Mouse (Mus musculus): ENCODE results near the gene Aox1. TPM values are rescaled to one million over a fixed set of nuclear protein-coding genes. Genes with fewer than 3 reads are reported as not detected.
"Not testable (repeated sequence)": the region's sequence is repeated elsewhere in the genome, so short reads cannot be mapped to it uniquely, and the experiment has no call there.

Gene Aox1
- polyA plus RNA-seq, 1 experiment from 2014 or later, result 0.07 TPM

DNA sequence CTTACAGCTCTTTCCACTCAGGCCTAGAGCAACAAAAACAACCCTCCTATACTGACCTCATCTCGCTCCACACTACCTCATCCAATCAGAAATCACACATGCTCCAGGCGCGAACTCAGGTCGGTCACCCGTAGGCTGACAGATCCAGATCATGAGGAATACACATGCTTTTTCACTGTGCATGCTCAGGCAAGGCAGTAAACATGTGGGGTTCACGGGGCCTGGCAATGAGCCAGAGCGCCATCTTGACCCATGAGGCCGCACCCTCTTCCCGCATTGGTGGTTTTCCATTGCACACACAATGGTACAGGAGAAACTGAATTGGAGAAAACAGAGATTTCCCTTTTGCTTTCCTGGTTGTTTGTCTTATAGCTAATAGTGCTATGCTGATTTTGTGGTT, 7.6 kb downstream of the Aox1 start:
- ATAC-seq; H3K36me3 ChIP-seq; H3K9ac ChIP-seq; H3K27me3 ChIP-seq (replicated peaks); H3K9me3 ChIP-seq (replicated peaks); H3K4me2 ChIP-seq; H3K27ac ChIP-seq; H3K4me3 ChIP-seq; H3K4me1 ChIP-seq: not testable (repeated sequence)
- WGBS (ENCODE audit: insufficient replicate concordance), result 82% methylated on average over 9 of the region's 9 CpGs

DNA sequence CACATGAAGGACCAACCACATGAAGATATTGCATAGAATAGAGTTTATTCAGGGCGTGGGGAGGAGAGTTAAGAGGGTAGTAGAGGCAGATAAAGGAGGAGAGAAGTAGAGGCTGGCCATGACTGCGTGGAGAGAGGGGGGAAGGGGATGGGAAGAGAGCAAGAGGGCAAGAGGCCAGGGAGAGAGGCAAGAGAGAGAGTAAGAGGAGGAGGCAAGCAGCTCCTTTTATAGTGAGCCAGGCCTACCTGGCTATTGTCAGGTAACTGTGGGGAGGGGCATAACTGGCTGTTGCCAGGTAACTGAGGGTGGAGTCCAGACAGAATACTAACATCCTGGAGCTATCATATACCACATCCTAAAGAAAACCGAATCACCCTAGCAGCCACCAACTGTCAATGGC, 15.3 kb downstream of the Aox1 start:
- H3K27ac ChIP-seq, result no peak overlapping the region
- 42% methylated on average over 3 of the region's 3 CpGs for WGBS (ENCODE audit: insufficient replicate concordance)
- no peak overlapping the region for H3K4me3 ChIP-seq
- no peaks in the 10 kb centered on the region for H3K27me3 ChIP-seq (replicated peaks)
- H3K36me3 ChIP-seq, result no peaks in the 10 kb centered on the region
- no peaks in the 10 kb centered on the region for H3K4me1 ChIP-seq
- no peaks in the 10 kb centered on the region for H3K9me3 ChIP-seq (replicated peaks)
- H3K4me2 ChIP-seq, result no peak overlapping the region
- ATAC-seq, result no peak
- no peak overlapping the region for H3K9ac ChIP-seq

DNA sequence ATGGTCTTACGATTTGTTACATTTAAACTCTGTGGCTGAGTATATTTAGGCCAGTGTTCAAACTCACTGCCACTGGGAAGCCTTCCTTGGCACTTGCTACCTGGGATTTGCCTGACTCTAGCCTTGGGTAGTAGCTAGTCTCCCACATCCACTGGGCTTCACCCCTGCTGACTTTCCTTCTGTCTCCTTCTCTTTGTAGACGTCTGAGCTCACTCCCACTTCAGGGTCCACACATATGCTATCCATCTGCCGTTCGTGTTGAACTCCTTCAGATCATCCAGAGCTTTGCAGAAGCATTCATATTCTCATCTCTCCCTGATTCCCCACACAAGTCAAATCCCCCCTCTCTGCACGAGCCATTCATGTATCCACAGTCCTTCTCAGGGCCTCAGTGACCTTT, 15.8 kb downstream of the Aox1 start:
- no peak for ATAC-seq
- Histone ChIP-seq H3K4me1 (no peaks in the 10 kb centered on the region), H3K4me2 (no peak overlapping the region), H3K4me3 (no peak overlapping the region), H3K9me3 (replicated peaks) (no peaks in the 10 kb centered on the region), H3K36me3 (no peaks in the 10 kb centered on the region), H3K27ac (no peak overlapping the region), H3K9ac (no peak overlapping the region), H3K27me3 (replicated peaks) (no peaks in the 10 kb centered on the region)
- 63% methylated on average over 5 of the region's 5 CpGs for WGBS (ENCODE audit: insufficient replicate concordance)

DNA sequence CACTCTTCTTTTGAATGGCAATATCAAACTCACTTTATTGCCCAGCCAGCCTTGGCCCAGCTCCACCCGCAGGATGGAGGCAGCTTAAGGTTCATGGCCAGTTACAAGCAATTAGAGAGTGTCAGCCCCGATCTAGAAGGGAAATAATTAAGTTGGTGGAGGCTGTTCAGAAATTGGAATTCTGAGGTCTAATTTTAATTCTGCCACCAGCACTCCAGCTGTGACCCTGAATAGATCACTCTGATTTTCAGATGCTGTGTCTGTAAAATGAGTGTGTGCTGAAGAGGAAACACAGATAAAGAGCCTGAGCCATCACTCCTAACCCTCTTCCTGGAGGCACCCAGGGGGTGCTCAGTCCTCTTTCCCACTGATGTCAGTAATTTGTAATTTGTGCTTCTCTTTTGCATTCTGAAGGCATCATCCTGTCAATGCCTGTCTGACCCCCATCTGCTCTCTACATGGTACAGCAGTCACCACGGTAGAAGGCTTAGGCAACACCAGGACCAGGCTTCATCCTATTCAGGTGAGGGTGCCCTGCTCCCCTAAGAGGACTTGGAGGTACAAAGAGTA, 17.1 kb downstream of the Aox1 start:
- no peak for ATAC-seq
- H3K9ac ChIP-seq, result no peak overlapping the region
- no peaks in the 10 kb centered on the region for H3K4me1 ChIP-seq
- no peak overlapping the region for H3K4me3 ChIP-seq
- no peaks in the 10 kb centered on the region for H3K36me3 ChIP-seq
- H3K4me2 ChIP-seq, result no peak overlapping the region
- H3K9me3 ChIP-seq (replicated peaks), result no peaks in the 10 kb centered on the region
- no peaks in the 10 kb centered on the region for H3K27me3 ChIP-seq (replicated peaks)
- WGBS (ENCODE audit: insufficient replicate concordance), result 60% methylated on average over 3 of the region's 3 CpGs
- H3K27ac ChIP-seq, result no peak overlapping the region

DNA sequence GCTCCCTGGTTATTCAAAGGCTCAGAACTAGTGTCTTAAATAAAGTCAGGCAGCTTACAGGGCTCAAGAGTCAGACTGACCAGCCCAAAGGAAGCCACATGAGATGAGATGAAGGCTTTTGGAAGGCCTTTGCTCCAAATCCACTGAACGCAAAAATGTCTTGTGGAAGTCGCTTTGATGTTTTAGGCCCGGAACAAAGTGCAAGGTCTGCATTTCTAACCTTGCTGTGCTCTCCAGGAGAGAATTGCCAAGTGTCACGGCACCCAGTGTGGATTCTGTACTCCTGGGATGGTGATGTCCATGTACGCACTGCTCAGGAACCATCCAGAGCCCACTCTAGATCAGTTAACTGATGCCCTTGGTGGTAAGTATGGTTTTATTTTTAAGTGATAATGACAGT, 19.4 kb downstream of the Aox1 start:
- Histone ChIP-seq H3K27me3 (replicated peaks) (no peaks in the 10 kb centered on the region), H3K9me3 (replicated peaks) (no peaks in the 10 kb centered on the region), H3K4me1 (no peaks in the 10 kb centered on the region), H3K36me3 (no peaks in the 10 kb centered on the region), H3K4me3 (no peak overlapping the region), H3K27ac (no peak overlapping the region), H3K9ac (no peak overlapping the region), H3K4me2 (no peak overlapping the region)
- ATAC-seq, result no peak
- WGBS (ENCODE audit: insufficient replicate concordance), result 67% methylated on average over 5 of the region's 5 CpGs

DNA sequence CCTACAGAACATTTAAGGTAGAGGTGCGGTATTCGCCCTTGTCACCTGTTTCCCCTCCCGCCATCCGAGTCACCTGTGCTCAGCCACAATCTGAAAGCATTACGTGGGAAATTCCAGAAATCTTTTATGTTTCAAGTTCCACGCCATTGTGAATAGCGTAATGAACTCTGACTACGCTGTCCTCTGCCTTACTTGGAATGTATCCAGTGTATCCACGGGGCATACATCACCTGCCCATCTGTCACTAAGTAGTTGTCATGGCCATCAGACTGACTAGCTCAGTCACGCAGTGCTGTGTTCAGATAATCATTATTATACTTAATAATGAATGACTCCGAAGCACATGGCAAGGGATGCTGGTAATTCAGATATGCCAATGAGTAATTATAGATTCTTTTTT, 25.9 kb downstream of the Aox1 start:
- Histone ChIP-seq H3K9ac (no peak overlapping the region), H3K27me3 (replicated peaks) (no peaks in the 10 kb centered on the region), H3K4me2 (no peak overlapping the region), H3K4me1 (no peaks in the 10 kb centered on the region), H3K9me3 (replicated peaks) (no peaks in the 10 kb centered on the region), H3K36me3 (no peaks in the 10 kb centered on the region), H3K4me3 (no peak overlapping the region), H3K27ac (no peak overlapping the region)
- ATAC-seq, result no peak
- WGBS (ENCODE audit: insufficient replicate concordance), result 79% methylated on average over 11 of the region's 11 CpGs

DNA sequence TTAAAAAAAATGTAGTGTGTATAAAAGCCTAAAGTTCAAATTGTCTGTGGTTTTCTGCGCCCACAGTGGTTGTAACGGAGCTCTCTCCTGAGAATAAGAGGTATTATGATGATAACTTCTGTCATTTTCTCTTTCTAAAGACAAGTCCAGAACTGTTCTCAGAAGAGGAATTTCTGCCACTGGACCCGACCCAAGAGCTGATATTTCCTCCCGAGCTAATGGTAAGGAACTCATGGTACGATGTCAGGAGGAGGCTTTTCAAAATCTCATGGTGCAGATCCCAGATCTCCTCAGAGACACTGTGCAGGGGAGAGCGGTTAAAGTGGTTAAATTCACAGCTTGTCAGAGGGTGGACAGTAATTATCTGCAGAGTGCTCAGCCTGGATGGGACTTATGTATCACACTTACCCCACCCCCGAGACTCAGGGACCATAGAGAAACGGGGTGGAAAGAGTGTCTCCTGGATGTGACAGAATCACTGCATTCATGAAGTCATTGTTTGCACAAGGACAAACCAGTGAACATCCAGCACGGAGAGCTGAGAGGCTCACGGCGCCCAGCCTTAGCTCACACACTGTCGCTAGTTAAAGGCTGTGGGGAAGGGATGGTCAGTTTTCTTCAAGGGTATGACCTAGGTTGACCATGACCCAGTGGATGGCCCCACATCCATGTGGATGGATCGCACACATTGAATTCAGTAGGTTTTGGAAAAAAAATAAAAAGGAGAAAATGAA, 26.5 kb downstream of the Aox1 start:
- no peaks in the 10 kb centered on the region for H3K4me1 ChIP-seq
- no peaks in the 10 kb centered on the region for H3K9me3 ChIP-seq (replicated peaks)
- no peak overlapping the region for H3K4me3 ChIP-seq
- 74% methylated on average over 13 of the region's 13 CpGs for WGBS (ENCODE audit: insufficient replicate concordance)
- no peak overlapping the region for H3K4me2 ChIP-seq
- no peaks in the 10 kb centered on the region for H3K27me3 ChIP-seq (replicated peaks)
- no peaks in the 10 kb centered on the region for H3K36me3 ChIP-seq
- no peak for ATAC-seq
- H3K27ac ChIP-seq, result no peak overlapping the region
- no peak overlapping the region for H3K9ac ChIP-seq

DNA sequence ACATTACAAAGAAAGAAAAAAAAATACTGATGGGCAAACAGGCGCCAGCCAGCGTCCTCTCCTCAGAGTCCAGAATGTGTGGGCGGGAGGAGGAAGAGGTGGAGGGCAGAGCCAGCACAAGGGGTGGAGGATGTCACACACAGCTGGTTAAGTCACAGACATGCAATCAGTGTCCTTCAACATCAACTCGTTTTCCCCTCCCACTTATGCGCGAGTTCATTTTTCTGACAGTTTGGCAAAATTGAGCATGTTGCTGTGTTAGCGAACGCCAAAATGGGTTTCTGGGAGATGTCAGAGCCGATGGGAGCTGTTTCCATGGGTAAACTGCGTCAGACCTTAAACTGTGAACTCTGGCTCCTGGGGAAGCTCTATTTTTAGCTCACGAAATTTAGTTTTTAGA, 27.2 kb downstream of the Aox1 start:
- Histone ChIP-seq H3K9ac (no peak overlapping the region), H3K4me2 (no peak overlapping the region), H3K9me3 (replicated peaks) (no peaks in the 10 kb centered on the region), H3K4me1 (no peaks in the 10 kb centered on the region), H3K27me3 (replicated peaks) (no peaks in the 10 kb centered on the region), H3K4me3 (no peak overlapping the region), H3K27ac (no peak overlapping the region), H3K36me3 (no peaks in the 10 kb centered on the region)
- no peak for ATAC-seq
- WGBS (ENCODE audit: insufficient replicate concordance), result 72% methylated on average over 11 of the region's 11 CpGs

DNA sequence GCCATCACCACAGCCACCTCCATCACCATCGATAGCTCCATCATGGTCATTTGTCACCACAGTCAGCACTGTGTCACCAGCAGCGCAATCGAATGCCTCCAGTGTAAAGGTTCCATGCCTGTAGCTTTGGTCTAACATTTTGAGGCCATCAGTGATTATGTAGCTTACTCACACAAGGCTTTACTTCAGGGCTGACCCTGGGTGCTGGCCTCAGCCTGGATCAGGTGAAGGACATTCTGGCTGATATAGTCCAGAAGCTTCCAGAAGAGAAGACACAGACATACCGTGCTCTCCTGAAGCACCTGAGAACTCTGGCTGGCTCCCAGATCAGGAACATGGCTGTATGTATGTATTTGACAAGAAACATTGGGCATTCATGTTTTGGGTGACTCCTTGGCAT, 29.1 kb downstream of the Aox1 start:
- no peak overlapping the region for H3K4me2 ChIP-seq
- no peak overlapping the region for H3K9ac ChIP-seq
- no peak overlapping the region for H3K4me3 ChIP-seq
- no peaks in the 10 kb centered on the region for H3K27me3 ChIP-seq (replicated peaks)
- ATAC-seq, result no peak
- H3K27ac ChIP-seq, result no peak overlapping the region
- no peaks in the 10 kb centered on the region for H3K36me3 ChIP-seq
- H3K9me3 ChIP-seq (replicated peaks), result no peaks in the 10 kb centered on the region
- no peaks in the 10 kb centered on the region for H3K4me1 ChIP-seq
- 79% methylated on average over 4 of the region's 4 CpGs for WGBS (ENCODE audit: insufficient replicate concordance)

DNA sequence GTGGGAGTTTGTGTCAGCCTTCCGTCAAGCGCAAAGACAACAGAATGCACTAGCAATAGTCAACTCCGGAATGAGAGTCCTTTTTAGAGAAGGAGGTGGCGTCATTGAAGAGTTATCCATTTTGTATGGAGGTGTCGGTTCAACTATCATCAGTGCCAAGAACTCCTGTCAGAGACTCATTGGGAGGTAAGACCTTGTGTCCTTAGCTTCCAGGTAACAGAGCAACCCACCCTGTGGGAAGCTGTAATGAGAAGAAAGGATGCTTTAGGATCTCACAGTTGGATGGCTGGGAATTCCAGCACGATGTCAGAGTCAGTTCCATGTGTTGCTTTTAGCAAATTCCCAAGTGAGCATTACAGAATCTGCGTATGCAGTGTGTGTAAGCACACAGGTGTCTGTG, 32.4 kb downstream of the Aox1 start:
- no peak for ATAC-seq
- Histone ChIP-seq H3K4me3 (no peak overlapping the region), H3K27ac (no peak overlapping the region), H3K27me3 (replicated peaks) (no peaks in the 10 kb centered on the region), H3K9ac (no peak overlapping the region), H3K4me1 (no peaks in the 10 kb centered on the region), H3K36me3 (no peaks in the 10 kb centered on the region), H3K4me2 (no peak overlapping the region), H3K9me3 (replicated peaks) (no peaks in the 10 kb centered on the region)
- 80% methylated on average over 7 of the region's 7 CpGs for WGBS (ENCODE audit: insufficient replicate concordance)

DNA sequence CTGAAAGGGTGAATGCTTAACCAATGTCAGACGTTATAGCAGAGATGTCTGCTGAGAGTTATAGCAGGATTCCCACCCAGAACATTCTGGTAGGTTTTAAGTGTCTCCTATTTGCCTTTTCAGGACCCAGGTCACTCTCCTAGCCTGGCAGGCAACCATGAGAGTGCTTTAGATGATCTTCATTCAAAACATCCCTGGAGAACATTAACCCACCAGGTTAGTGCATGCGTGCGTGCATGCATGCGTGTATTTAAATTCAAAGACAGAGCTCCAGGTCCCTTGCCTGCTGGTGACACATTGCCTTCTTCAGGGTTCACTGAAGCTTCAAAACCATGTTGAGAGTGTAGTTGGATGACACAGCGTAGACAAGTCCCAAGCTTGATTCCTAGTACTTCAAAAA, 35.4 kb downstream of the Aox1 start:
- no peak overlapping the region for H3K4me3 ChIP-seq
- H3K27me3 ChIP-seq (replicated peaks), result no peaks in the 10 kb centered on the region

DNA sequence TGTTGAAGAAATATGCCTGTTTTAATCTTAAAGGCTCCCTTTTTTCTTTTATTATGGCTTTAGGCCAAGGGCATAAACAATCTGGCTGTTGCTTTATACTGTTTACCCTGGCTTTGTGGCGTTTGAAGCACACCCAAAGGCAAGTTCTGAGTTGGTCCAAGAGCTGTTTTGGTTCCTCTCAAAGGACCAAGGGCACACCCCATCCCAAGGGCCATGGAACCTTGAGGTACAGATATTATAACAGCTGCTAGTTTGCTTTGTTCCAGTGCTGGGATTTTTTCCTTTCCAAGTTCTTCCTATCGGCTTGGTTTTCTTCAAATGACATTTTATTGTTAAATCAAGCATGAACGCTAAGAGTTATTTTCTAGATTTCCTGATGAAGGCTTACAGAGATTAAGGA, 35.9 kb downstream of the Aox1 start:
- Histone ChIP-seq H3K9ac (no peak overlapping the region), H3K4me3 (no peak overlapping the region), H3K9me3 (replicated peaks) (no peaks in the 10 kb centered on the region), H3K27ac (no peak overlapping the region), H3K36me3 (no peaks in the 10 kb centered on the region), H3K4me2 (no peak overlapping the region), H3K27me3 (replicated peaks) (no peaks in the 10 kb centered on the region), H3K4me1 (no peaks in the 10 kb centered on the region)
- no peak for ATAC-seq
- 71% methylated on average over 3 of the region's 3 CpGs for WGBS (ENCODE audit: insufficient replicate concordance)

More for the DNA sequence above, 35.4 kb downstream of the Aox1 start:
- no peaks in the 10 kb centered on the region for H3K9me3 ChIP-seq (replicated peaks)
- H3K27ac ChIP-seq, result no peak overlapping the region
- no peak overlapping the region for H3K4me2 ChIP-seq
- 80% methylated on average over 5 of the region's 5 CpGs for WGBS (ENCODE audit: insufficient replicate concordance)
- no peak for ATAC-seq
- H3K4me1 ChIP-seq, result no peaks in the 10 kb centered on the region
- H3K36me3 ChIP-seq, result no peaks in the 10 kb centered on the region
- H3K9ac ChIP-seq, result no peak overlapping the region

DNA sequence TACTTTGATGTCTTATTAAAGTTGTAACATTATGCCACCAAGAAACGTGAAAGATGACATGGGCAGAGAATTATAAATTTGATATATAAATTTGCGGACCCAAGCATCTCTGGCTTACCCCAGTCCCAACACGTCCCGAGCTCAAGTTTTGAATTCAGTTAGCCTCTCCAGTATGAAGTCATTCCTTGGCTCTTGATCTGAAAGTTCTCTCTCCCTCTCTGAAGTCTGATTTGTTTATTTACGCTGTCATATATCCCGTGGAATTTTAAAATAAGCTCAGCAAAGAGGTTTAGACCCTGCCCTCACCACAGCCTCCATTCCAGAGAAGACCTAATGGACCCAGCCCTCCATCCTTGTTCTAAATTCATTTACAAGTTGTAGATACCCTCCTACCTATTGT, 39.5 kb downstream of the Aox1 start:
- ATAC-seq, result no peak
- H3K9ac ChIP-seq, result no peak overlapping the region
- H3K9me3 ChIP-seq (replicated peaks), result no peaks in the 10 kb centered on the region
- 70% methylated on average over 6 of the region's 6 CpGs for WGBS (ENCODE audit: insufficient replicate concordance)
- no peaks in the 10 kb centered on the region for H3K27me3 ChIP-seq (replicated peaks)
- no peaks in the 10 kb centered on the region for H3K4me1 ChIP-seq
- no peak overlapping the region for H3K4me3 ChIP-seq
- no peak overlapping the region for H3K27ac ChIP-seq
- no peaks in the 10 kb centered on the region for H3K36me3 ChIP-seq
- no peak overlapping the region for H3K4me2 ChIP-seq

All from liver, embryonic 12.5 days (tissue).